Mouse (Mus musculus) layer of hippocampus, postnatal 10 days (tissue): ENCODE data around the gene Nmu. TPM values are rescaled to one million over a fixed set of nuclear protein-coding genes. Genes with fewer than 3 reads are reported as not detected.

Experiments used
- DNase-seq, 2 experiments: peaks; one replicate each; pipeline ENCODE4 v3.0.0; 2021; ENCODE audit warnings: low spot score in 2 of 2
- long read RNA-seq: library from polyadenylated mRNA; stranded (forward); transcript quantifications from one replicate; pipeline ENCODE4 v2.0.0, GENCODE M21; 2023
- total RNA-seq, 2 experiments: library from RNA; stranded (reverse); gene quantifications; 2 replicates each; pipeline ENCODE4 v1.2.3; 2021

The Nmu gene
- not detected for total RNA-seq
- long read RNA-seq: 0 reads

DNA sequence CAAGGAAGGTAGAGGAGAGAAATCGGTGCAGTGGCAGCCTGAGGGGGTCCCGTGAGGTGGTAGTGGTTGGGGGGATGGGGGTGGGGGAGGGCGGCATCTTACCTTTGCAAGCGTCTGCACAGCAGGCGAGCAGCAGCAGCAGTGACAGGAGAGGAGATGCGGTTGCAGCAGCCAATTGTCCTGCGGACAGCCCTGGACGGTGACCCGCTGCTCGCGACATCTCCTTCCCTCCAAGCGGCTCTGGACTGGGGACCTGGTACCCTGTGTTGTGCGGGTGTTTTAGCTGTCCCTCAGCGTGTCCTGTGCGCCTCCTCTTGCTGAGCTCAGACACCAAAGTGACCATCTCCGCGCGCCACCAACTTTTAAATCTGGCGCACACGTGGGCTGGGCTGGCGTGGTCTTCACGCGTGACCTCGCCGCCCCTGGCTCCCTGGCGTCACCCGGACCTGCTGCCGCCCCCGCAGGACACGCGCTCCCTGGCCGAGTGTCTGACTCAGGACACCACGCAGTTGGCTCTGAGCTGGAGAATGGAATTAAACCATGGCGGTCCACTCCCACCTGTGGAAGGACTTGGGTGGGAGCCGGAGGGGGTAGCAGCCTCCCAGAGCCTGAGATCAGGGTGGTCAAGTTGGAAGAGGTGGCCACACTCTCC, at the start of gene Nmu:
Gene Nmu (minus strand): TSS at position 336 of the 652 bp plus-strand sequence.
- DNase-seq: no peak

DNA sequence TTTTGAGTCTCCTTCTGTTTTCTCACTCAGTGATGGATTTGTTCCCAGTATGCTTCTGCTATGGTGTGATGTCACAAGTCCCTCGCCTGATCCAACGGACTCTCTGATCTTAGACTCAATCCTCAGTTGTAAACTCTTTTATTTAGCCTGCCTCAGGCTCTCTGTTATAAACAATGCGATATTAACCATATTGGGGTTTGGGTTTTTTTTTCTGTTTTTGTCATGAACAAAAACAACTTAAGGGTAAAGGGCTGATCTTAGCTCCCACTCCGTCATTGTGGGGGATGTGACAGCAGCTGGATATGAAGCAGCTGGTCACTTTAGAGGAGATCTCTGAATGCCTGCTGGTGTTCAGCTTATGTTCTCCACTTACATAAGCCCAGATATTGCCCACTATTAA, 48.1 kb upstream of the Nmu start:
- DNase-seq: no peak

DNA sequence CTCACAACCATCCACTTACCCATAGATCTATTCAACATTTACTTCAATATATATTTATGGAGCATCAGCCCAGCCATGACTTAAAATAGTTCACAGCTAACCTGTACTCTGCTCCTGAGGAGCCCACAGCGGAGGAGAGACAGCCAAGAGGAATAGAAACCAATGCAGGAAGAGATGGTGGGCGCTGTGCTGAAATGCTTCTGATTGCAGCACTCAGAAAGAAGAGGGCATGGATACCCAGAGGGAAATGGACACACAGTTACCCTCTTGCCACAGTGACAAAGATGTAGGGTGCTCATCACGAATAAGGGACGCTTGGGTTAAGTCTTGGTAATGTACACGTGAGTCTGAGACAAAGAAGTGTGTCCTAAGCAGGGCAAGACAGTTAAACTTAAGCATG, 30.8 kb upstream of the Nmu start:
- no peak for DNase-seq

DNA sequence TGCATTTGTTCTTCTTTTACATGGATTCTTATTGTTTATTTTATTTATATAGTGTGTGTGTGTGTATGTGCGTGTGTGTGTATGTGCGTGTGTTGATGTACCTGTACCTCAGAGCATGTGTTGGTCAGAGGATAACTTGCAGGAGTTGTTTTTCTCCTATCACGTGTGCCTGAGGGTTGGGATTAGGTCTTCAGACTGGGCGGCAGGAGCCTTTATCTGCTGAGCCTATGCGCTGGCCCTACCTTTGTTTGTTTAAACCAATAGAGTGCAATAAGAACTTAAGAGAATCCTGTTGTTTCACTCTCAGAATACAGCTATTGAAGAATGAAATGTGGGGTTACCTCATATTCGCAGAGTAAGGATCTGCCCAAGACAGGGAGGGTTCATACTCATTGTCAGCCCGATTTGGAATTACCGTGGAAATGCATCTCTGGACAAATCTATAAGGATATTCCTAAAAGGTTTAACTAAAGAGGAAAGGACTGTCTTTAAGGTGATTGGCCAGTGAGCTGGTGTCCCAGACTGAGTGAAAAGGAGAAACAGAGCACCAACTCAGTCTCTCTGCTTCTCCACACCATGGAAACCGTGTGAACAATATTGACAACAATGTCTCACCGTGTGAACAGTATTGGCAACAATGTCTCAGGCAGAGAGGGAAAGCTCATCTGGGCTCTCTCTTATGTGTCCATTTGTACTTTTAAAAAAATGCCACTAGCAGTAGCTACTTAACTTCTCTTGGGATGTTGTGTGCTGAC, 25.6 kb upstream of the Nmu start:
- no peak for DNase-seq

DNA sequence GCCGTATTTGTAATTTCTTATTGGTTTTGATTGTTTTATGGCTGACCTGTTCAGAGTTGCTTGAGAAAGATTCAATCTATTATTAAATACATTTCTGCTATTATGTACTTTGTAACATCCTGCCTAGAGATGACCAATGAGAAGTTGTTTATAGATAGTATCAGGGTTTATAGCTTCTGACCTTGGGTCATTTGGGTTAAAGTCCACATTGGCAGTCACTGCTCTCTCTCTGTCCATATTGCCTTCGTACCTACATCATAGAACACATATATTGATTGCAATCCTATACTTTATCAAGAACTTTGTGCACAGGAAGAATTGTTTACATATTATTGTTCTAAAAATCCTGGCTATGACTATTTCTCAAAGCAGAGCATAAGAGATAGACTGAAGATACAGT, 24.9 kb upstream of the Nmu start:
- no peak for DNase-seq

DNA sequence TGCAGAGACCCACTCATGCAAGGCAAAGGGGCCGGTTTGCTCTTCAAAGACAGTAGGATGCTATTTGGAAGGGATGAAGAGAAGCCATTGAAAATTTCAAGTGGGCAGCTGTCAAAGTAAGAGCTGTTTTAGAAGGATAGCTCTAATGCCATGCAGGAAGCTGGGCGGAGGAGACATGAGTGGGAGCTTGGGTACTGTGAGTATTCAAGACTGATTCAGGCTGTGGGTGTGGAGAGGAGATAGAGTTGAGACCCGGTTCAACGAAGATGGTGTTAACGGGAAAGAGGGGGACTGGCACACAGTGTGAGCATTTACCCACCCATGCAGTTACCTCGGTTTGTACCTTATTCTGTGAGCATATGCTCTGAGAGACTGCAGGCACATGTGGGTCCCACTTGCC, 20.1 kb upstream of the Nmu start:
- DNase-seq: no peak

DNA sequence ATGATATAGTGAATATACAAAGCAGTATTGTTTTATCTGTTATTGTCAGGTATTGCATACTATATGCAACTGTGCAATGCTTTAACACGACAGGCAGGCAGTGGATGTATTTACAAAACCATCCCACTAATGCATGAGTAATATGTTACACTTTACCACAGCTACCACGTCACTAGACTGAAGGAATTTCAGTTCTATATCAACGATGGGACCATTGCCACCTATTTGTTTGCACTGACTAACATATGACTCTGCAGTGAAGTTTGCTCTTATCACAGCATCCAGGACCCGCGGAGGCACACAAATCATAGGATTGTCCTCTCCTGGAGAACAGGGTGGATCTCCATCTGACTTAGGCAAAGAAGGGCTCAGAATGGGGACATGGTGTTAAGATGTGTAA, 18.2 kb upstream of the Nmu start:
- DNase-seq: no peak

DNA sequence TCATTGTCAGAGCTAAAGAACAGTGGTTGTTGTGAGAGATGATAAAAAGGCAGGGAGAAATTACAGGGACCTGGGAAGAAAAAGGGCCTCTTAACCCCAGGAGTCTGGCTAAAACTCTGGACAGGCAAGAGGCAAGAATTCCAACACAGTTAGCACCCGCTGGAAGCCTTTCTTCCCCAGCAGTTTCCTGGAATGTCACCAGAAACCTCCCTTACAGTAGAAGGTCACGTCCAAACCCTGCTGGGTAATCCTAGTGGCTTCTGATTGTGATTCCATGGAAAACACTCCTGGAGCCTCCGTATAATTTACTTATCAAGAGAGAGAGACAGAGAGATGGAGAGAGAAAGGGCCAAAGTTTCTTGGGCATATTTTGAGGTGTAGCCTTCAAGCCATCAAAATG, 15.6 kb upstream of the Nmu start:
- no peak for DNase-seq

DNA sequence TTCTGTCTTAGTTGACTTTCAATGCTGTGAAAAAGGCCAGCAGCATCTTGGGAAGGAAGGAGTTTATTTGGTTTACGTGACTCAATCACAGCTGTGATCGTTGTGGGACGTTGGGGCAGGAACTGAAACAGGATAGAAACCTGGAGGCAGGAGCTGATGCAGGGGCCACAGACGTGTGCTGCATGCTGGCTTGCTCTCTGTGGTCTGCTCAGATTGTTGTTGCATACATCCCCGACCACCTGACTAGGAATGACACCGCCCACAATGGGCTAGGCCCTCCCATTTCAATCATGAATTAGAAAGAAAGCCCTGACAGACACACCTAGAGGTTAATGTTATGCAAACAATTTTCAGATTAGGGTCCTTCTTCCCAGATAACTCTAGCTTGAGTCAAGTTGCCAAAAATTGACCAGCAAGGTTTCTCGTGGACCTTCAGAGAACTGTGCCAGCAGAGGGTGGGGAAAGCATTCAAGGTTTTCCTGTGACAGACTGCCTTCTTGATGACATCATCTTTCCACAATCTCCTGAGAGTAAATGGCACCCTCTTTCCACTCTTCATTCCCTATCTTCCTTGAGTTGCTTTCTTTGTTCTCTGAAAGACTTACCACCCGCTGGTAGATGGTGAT, 5.7 kb upstream of the Nmu start:
- no peak for DNase-seq

DNA sequence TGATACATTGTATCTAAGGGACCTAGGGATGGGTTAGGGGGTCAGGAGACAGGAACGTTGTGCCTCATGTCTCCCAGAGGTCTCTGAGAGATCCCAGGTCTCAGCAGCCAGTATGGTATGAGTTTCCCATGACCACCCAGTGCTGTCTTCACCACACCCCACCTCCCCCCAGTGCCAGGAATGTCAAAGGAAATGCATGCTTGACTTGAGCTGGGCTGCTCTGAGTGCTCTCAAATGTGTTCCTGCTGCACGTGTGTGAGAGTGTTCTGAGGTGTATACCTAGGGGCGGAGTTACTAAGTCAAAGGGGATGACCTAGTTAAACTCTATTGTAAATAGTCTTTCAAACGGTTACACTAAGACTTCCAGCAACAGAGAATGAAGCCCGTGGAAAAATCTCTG, 1.8 kb upstream of the Nmu start:
- DNase-seq: no peak

DNA sequence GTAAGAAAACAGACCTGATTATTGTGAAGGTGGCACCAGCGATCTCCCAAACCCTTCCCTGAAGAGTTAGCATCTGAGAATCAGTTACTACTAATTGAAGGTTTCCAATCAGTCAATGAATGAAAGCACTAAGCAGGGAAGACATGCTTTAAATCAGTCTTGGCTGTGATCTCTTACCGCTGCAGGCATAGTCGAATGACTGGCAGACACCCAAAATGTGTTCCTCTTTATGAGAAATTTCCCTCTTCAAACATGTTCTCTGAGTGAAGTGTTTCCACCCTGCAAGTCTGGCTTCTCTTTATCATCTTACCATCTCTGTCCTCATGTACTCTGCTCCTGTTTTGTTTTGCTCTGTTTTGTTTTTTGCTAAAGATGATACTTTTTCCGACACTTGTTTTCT, 2.8 kb downstream of the Nmu start:
- DNase-seq: no peak

DNA sequence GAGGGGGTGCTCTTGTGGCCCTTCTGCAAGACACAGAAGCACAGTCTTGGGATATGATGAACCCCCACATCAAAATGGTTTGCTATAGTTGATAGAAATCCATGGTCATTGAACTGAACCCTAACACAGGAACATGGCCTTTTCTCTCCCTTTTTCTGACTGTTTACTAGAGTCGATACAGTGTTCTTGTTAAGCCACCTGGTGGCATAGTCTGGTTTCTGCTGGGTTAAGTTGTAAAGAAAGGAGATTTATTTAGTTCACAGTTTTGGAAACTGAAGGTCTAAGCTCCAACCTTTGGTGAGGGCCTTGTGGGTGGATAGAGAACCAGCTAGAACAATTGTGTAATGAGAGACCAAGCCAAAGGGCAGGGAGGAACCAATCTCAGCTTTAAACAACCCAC, 3.5 kb downstream of the Nmu start:
- no peak for DNase-seq

DNA sequence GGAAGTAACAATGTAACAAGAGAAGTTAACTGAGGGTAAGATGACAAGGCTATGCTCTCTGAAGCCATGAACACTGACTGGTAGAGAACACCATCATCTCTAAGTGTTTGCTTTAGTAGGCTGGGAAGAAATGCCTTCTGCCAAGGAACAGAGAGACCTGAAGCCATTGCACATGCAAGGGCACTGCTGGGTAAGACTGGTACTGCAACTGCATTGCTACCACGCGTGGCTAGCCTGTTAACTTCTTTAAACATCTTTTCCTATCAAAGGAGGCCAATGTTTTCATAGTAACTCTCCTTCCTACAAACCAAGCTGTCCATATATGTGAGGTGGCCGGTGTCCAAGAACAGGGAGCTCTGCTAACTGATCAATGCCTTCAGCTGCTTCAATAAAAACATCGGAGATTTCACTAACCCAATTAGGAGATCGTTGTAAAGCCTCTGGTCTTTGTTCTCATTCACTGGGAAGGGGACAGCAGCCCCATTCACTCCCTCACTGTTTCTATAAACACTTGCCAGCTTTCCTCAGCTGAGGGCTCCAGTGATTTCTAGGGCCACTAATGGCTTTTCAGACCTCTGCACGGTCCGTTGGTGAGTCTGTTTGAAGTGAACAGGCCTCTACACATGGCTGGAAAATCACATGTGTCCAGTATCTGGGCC, 11.5 kb downstream of the Nmu start:
- DNase-seq: peak; percentile 28 to 32

DNA sequence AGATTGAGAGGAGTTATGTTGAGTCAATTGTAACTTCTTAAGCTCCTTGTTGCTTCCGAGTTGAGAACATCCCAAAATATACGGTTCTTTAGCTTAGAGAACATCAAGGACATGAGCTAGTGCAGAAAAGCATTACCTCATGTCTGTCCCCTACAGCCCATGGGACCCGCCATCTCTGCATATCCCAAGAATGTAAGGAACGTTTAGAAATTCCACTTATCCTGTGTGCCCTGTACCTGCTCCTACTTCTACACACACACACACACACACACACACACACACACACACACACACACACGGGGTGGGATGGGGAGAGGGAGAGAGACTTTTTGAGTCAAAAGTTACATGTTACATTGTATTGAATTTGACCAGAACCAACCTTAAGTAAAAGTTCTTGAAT, 12.1 kb downstream of the Nmu start:
- DNase-seq: no peak

DNA sequence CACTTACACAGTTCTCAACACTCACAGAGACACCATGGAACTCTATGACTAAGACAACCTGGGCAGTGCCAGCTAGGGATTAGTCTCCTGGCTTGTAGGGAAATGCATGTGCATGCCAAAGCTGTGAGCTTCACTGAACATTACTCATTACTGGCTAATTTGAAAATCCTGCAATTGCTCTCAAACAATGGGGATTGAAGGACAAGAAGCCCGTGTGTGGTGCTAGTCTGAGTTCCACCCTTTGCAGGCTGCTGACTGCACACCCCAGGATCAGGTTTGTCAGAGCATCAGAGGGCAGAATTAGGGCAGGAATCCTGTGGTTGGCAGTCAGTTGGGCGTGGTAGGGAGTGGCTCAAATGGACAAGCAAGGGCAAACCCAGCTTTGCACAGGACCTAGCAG, 17.5 kb downstream of the Nmu start:
- DNase-seq: peak; percentile 14 to 30

DNA sequence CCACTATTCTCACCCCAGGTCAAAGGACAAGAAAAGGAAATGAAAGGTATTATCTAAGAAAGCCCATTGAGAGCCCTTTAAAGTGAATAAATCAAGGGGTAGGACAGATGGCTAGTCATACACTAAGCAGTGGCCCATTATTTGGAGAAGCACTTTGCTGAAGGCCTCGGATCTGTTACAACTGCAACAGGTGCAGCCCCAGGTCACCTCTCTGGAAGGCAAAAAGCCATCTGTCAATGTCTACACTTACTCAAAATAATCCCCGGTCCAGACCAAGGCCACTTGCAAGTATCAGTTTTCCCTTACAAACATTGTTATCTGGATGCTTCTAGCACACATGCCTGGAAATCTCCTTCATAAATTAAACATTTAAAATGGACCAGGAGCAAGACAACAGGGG, 22.7 kb downstream of the Nmu start:
- no peak for DNase-seq

DNA sequence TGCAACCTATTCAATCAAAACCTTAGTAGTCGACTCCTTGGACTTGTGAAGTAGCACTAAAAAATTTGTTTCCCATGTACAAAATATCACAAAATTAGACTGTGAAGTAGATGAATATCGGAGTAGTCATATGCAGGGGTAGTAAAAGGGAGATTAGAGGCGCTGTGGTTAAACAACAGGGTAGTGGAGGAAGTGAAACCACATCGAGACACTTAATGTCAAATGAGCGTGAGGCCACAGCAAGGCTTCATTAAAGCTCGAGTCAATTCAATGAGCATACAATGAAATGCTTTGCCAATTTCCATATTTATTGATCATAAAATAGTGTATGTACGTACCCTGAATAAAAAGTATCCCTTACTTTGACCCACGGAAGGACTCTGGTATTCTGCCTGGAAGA, 26.5 kb downstream of the Nmu start:
- DNase-seq: no peak

DNA sequence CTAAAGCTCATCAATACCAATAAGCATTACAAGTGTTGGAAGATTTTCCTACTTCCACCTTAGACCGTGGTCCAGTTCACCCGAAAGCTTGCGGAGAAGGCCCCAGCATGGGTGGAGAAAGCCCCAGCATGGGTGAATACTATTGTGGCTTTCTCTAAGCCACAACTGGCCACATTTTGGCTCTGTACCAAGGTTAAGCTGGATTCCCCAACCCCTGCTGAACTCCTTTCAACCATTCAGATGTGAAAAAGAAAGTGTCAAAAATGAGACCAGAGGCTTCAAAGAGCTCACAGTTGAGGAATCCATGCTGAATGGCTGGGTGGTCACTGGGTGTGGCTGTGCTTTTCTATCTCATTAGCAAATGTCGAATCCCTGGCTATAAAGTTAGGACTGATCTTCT, 29.8 kb downstream of the Nmu start:
- no peak for DNase-seq

DNA sequence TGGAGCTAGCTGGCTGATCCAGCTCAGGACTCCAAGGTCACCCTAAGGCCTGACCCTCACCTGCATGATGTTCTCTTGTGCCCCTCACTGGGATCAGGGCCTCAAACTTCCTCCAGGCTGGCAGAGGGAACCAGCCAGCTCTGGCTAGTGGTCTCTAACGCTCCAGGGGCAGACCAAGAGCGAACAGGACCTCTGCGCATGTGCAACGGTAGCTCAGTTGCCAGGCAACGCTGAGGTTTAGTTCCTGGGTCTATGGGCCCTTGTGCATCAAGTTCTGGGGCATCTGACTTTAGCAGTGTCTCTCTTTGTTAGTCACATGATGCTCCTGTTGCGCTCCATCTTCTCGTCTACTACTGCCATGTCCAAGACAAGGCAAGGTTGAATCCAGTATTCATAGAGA, 32.6 kb downstream of the Nmu start, which contains the start of gene Pdcl2:
Gene Pdcl2 (minus strand): TSS at position 204 of the 400 bp plus-strand sequence.
- DNase-seq: no peak

DNA sequence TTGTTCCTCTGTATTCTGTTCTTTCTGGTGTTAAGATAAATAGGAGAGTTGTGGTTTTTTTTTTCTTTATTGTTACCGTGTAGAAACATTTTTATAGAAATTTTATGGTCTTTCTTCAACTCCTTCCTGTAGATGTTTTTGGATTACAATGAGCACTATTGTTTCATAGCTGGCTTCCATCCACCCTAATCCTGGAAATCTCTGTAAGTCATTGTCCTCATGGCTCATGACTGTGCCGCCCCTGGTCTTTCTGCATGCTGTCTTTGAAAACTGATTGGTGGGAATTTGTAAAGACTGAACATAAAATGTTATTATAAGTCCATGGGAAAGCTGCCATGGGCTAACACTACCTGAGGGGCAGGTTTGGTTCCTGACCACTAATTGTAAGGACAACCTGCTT, 36.3 kb downstream of the Nmu start:
- DNase-seq: no peak

DNA sequence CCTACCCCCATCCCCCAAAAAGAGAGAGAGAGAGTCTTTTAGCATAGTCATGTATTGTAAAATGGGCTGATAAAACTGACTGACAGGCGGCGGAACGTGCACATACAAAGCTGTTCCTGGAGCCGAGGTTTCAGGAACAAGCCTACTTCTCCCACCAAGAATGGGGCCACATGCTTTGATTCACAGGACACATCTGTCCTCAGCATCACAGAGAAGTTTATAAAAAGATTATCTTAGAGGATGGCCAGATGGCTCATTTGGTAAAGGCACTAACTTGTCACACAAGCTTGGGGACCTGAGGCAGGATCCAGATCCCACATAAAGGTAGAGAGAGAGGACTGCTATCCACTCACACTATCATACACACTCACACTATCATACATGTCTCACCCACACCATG, 38.5 kb downstream of the Nmu start:
- no peak for DNase-seq
